Mouse (Mus musculus): ENCODE results near the gene Ccr4.

Ccr4 gene

DNA sequence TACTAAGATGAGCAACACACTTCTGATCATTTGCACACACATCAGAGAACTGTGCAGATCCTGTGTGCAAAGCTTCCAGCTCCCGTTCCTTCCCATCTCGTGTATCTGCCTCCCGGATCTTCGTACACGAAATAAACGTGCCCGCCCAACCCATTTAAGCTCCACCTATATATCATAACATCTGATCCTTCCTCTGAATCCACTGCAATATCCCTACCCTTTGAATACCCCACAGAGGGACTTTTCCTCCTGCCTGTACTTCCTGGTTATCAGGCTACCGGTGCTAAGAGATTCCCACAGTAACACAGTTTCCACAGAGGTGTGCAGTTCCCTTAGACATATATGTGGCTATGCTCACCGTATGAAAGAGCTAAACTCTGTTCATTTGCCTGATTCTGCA, at the start of gene Ccr4:
Gene Ccr4 (minus strand): TSS at position 101 of the 400 bp plus-strand sequence.
- no peak for DNase-seq (ENCODE audit: low spot score)

- no peak for DNase-seq (ENCODE audit: low spot score)
Observed at GRCm38 (mm10) chr9:114553828-114554227, 49.1 kb upstream of the Ccr4 start.

- DNase-seq (ENCODE audit: low spot score), result no peak
Observed at GRCm38 (mm10) chr9:114550033-114550432, 45.3 kb upstream of the Ccr4 start.

DNA sequence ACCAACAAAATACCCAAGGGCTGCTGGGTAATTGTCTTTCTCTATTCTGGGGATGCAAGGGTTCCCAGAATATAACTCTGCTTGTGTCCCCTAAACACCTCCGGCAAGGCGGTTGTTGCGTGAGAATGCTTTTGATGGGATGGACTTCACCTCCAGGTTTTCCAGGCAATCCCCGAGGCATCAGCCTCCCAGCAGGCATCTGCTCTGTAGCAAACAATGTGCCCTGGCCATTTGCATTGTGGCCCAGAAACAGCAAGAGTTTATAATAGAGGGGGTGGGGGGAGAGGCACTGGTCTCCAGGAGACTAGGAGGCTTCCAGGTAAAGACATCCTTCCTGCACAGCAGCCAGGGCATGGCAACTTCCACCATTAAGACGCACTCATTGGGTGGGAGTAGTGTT, 44.4 kb upstream of the Ccr4 start:
- peak; percentile 73 for DNase-seq (ENCODE audit: low spot score)

GRCm38 (mm10) chr9:114548496-114548895, 43.8 kb upstream of the Ccr4 start:
- no peak for DNase-seq (ENCODE audit: low spot score)

DNA sequence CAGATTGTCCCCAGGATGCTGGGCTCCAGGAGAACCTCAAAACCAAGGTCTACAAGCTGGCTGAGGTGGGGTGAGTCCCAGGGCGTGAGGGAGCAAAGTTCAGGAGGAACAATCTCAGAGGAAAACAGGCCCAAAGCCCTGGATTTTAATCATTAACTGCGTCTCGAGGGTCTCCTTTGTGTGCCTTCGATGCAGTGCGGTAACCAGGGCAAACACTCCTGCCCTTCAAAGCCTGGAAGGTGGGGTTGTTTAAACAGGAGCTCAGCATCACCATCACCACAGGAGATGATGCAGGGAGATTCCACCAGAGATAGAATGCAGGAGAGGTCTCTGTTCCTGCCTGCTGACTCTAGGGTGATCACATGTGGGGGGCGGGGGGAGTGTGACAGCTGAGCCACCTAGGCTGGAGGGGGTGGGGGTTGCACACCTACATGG, 42.9 kb upstream of the Ccr4 start:
- DNase-seq (ENCODE audit: low spot score), result no peak

- DNase-seq (ENCODE audit: low spot score), result no peak
Observed at GRCm38 (mm10) chr9:114546765-114547164, 42.0 kb upstream of the Ccr4 start.

DNA sequence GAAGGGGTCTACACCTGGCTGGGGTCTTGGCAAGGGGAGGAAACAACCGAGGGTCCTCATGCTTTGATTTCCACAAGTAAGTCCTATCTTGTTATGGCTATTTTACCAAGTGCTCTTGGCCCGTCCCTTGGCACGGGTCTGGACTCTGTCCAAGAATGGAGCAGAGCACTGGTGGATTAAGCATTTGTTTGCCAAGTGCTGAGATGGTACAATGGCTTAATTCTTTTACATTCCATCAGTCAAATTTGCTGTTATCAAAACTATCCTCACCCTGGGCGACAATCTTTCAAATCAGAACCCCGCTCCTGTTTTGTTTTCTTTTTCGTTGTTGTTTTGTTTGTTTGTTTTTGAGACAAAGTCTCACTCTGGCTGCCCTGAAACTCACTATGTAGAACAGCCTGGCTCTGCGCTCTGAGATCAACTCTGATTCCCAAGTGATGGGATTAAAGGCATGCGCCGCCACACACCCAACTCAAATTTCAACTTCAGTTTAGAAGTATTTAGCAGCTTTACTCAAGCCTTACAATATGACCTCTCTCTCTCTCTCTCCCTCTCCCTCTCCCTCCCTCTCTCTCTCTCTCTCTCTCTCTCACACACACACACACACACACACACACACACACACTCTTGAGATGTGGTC, 40.2 kb upstream of the Ccr4 start:
- no peak for DNase-seq (ENCODE audit: low spot score)

DNA sequence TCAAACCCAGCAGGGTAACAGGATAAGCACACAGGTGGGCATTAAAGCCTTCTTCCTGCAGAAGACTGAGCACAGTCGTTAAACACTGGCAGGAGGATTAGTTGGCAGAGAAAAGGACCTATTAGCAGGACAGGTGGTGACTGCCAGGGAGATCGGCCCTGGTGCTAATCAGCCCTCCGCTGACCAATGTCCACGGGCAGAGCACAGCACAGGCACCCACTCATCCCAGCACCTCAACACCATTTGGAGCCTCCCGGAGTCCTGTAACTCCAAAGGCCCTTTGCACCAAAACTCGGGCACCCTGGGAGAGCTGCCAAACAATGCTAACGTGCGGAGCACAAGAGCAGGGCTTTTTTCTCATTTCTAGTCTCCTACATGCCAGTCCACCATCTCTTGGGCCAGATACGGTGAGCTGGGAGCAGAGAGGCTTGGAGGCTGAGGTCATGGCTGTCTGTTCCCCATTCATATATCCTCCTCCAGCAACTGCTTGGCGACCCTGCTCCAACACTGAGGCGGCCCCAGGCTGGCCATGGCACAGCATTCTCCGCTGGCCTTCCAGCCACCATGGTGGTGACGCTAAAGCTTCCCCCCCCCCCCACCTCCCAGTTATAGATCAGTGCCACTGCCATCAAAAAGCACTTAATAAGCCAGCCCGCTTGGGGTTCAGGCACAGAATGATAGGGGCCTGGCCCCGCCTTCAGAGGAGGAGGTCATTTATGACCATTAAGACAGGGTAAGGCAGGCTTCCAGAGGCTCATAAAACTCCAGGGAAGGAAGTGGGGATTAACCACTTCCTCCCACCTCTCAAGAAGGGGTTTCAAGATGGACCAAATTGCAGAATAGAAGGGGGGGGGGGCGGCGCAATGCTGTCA, 39.4 kb upstream of the Ccr4 start:
- no peak for DNase-seq (ENCODE audit: low spot score)

GRCm38 (mm10) chr9:114541279-114541741, 36.6 kb upstream of the Ccr4 start:
- no peak for DNase-seq (ENCODE audit: low spot score)

DNA sequence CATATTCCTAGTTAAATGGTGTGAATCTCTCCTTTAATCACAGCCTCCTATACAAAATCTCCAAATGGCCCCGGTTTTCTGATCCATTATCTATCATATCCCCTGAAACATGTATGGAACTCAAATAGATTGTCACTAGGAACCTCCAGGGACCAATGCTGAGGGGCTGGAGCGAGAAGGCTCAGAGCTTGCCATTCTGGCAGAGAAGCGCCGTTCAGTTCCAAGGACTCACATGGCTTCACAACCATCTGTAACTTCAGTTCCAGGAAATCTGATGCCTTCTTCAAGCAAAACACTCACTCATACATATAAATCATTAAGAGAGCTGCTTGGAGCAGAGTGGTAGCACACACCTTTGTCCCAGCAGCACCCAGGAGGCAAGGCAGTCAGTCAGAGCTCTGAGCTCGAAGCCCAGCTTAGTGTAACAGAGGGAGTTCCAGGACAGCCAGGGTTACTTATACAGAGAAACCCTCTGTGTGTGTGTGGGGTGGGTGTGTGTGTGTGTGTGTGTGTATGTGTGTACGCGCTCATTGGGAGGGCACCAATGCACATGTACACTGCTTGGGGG, 34.4 kb upstream of the Ccr4 start:
- no peak for DNase-seq (ENCODE audit: low spot score)

DNA sequence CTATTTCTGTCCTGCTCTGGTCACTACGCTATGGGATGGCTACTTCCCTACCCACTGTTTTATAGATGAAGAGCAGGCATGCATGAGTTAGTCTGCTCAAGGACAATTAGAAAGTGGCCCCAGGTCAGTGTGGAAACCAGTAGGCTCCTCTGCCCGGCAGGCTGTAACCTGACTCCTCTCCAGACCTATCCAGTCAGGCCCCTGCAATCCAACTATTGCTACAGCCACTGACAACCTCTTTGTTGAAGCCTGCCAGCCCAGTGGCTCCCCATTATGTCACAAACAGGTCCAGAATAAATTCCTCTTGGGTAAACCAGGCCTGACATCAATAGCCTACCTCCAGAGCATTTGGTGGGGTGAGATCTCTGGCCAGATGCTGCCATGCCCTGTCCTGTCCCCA, 31.9 kb upstream of the Ccr4 start:
- DNase-seq (ENCODE audit: low spot score), result peak; percentile 61

DNA sequence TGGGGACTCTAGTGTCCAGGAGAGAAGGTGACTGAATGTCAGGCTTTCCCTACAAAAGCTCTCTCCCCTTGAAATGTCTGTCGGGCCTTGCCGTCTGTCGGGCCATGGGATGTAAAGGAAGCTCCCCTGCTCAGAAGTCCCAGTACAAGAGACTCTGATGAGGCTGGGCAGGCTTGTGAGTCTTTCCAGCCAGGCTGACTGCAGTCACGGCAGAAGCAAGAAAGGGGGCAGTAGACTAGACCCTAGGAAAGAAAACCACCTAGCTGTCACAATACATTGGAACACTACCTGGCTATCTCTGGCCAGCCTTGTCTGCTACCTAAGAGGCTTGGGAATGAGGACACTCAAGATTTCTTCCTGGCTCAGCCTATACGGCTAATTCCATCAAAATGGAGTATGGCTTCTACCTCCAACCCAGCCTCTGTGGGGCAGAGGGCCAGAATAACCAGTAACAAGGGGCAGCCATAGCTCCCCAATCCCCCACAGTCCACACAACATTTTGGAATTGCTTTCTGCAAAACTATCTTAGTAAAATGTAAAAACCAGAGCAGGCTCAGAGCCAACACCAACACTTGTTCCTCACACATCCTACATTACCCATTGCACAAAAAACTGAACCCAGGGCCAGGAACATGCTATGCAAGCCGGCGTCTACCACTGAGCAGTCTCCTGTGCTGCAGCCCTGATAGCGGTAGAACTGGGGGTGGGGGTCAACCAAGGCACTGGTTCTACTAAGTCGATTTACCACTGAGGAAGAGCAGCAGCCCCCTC, 30.2 kb upstream of the Ccr4 start:
- DNase-seq (ENCODE audit: low spot score), result no peak

- DNase-seq (ENCODE audit: low spot score), result no peak
Observed at GRCm38 (mm10) chr9:114533848-114534247, 29.1 kb upstream of the Ccr4 start.

GRCm38 (mm10) chr9:114531276-114531675, 26.6 kb upstream of the Ccr4 start:
- peak; percentile 43 for DNase-seq (ENCODE audit: low spot score)

DNA sequence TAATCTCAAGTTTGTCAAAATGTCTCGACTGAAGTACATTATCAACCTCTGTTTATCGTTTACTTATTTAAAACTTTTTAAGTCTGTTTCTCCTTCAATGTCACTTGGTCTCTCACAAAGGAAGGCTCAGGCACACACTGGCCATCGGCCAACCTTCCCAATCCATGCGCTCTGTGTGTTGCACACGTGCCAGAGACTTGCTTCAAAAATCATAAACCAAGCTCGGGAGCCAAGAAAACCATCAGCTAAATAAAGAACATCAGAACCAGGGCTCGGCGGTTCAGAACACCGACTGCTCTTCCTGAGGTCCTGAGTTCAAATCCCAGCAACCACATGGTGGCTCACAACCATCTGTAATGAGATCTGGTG, 23.9 kb upstream of the Ccr4 start:
- no peak for DNase-seq (ENCODE audit: low spot score)

GRCm38 (mm10) chr9:114527992-114528679, 23.4 kb upstream of the Ccr4 start:
- peak; percentile 75 for DNase-seq (ENCODE audit: low spot score)

- DNase-seq (ENCODE audit: low spot score), result peak; percentile 81
Observed at GRCm38 (mm10) chr9:114527085-114527484, 22.4 kb upstream of the Ccr4 start.

GRCm38 (mm10) chr9:114526581-114526980, 21.9 kb upstream of the Ccr4 start:
- DNase-seq (ENCODE audit: low spot score), result no peak

GRCm38 (mm10) chr9:114525891-114526290, 21.2 kb upstream of the Ccr4 start:
- no peak for DNase-seq (ENCODE audit: low spot score)

DNA sequence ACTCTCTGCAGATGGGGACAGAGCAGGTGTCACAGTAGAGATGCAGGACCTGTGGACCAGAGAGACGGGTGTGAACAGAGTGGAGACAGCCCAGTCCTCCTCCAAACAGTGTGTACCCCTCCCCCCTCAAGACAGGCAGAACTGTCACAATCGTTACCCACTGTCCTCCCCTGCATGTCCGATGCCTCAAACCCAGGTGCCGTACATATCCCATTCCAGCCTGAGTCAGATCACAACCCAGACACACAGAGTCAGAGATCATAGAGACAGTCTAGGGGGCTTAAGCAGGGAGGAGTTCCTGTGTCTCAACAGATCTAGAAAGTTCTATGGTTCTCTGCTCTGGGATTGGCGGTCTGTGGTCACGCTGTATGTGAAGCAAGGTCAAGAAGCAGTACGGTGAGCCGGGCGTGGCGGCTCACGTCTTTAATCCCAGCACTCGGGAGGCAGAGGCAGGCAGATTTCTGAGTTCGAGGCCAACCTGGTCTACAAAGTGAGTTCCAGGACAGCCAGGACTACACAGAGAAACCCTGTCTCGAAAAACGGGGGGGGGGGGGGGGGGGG, 20.4 kb upstream of the Ccr4 start:
- DNase-seq (ENCODE audit: low spot score), result no peak
